Mouse (Mus musculus) Patski (cell line): ENCODE measurements at regions not wholly inside any gene's neighbourhood (a gene's known extent, or its start where the extent isn't known, plus 50 kb on each side); places are given as distances from the start of the nearest gene placed in this dataset.

Experiments
- ATAC-seq: fragments of 100-300 bp; one replicate; pipeline ENCODE4 v1.8.0; 2021
- CTCF ChIA-PET: fragments of 350-600 bp; sonication (Branson Sonifier 250); formaldehyde crosslinking; loops from one replicate; lab custom pipeline; 2022; ENCODE audit warnings: inconsistent platforms; lab: Charles Lee
- POLR2A ChIA-PET: fragments of 350-600 bp; sonication (Branson Sonifier 250); formaldehyde crosslinking; loops from one replicate; lab custom pipeline; 2022; ENCODE audit warnings: antibody characterized with exemption, inconsistent platforms; lab: Charles Lee
- DNase-seq: peaks from one replicate; pipeline ENCODE4 v3.0.0-alpha.2; 2011; ENCODE audit warnings: low read depth, low spot score
- H3K27me3 ChIP-seq: fragments of 371-371 bp; one replicate; pipeline ENCODE4 v1.5.1; 2021
- CTCF ChIP-seq: fragments of 100-300 bp; IDR thresholded peaks from one replicate; pipeline ENCODE4 v1.5.1; 2021
- in situ Hi-C: fragments of 300-500 bp; cut with MboI; formaldehyde crosslinking; loops from 3 replicates; pipeline ENCODE4 v1.11.1; 2018; ENCODE audit warnings: low pct_unique_long_range_greater_than_20kb, mixed read lengths

GRCm38 (mm10) chr8:49326980-49327379 is 483.2 kb upstream of the Tenm3 start:
- ChIA-PET POLR2A (interaction anchor here (0.6 kb wide), 1 partner anchor 966 kb away, joined by 3 read pairs; no protein-coding TSS in a partner anchor), CTCF (no interaction called here)
- no peak for TF ChIP-seq CTCF
- no peaks in the 10 kb centered on the region for H3K27me3 ChIP-seq
- in situ Hi-C loops: no loop called here
- ATAC-seq (no peak), DNase-seq (no peak)

GRCm38 (mm10) chr8:49321404-49321803 is 477.7 kb upstream of the Tenm3 start:
- POLR2A ChIA-PET: no interaction called here
- DNase-seq: no peak
- CTCF ChIA-PET: no interaction called here
- H3K27me3 ChIP-seq: no peaks in the 10 kb centered on the region
- in situ Hi-C loops: no loop called here
- TF ChIP-seq CTCF: no peak
- ATAC-seq: no peak

GRCm38 (mm10) chr8:49313483-49314278 is 469.9 kb upstream of the Tenm3 start:
- ATAC-seq (no peak), DNase-seq (no peak)
- ChIA-PET CTCF (no interaction called here), POLR2A (no interaction called here)
- no peak for TF ChIP-seq CTCF
- H3K27me3 ChIP-seq: no peaks in the 10 kb centered on the region
- in situ Hi-C loops: no loop called here

GRCm38 (mm10) chr8:49312816-49313215 is 469.1 kb upstream of the Tenm3 start:
- no peak for TF ChIP-seq CTCF
- no peaks in the 10 kb centered on the region for H3K27me3 ChIP-seq
- no peak for DNase-seq
- no peak for ATAC-seq
- ChIA-PET CTCF (no interaction called here), POLR2A (no interaction called here)
- in situ Hi-C loops: no loop called here

- no peak for ATAC-seq
- in situ Hi-C loops: no loop called here
- POLR2A ChIA-PET: no interaction called here
- H3K27me3 ChIP-seq: no peaks in the 10 kb centered on the region
- CTCF ChIA-PET: no interaction called here
- no peak for TF ChIP-seq CTCF
- DNase-seq: no peak
Observed at GRCm38 (mm10) chr8:49282401-49282800, 438.6 kb upstream of the Tenm3 start.

- CTCF ChIA-PET: no interaction called here
- ATAC-seq: no peak
- POLR2A ChIA-PET: no interaction called here
Observed at GRCm38 (mm10) chr8:49281254-49281653, 437.5 kb upstream of the Tenm3 start.

GRCm38 (mm10) chr8:49274031-49274430 is 430.3 kb upstream of the Tenm3 start:
- no peak for TF ChIP-seq CTCF
- no peak for ATAC-seq
- no peak for DNase-seq
- in situ Hi-C loops: no loop called here
- no peaks in the 10 kb centered on the region for H3K27me3 ChIP-seq
- ChIA-PET POLR2A (no interaction called here), CTCF (no interaction called here)

More at GRCm38 (mm10) chr8:49281254-49281653, 437.5 kb upstream of the Tenm3 start:
- no peak for TF ChIP-seq CTCF
- no peak for DNase-seq
- in situ Hi-C loops: no loop called here
- H3K27me3 ChIP-seq: no peaks in the 10 kb centered on the region

GRCm38 (mm10) chr8:49273109-49273508 is 429.4 kb upstream of the Tenm3 start:
- DNase-seq (no peak), ATAC-seq (no peak)
- ChIA-PET POLR2A (no interaction called here), CTCF (no interaction called here)
- TF ChIP-seq CTCF: no peak
- in situ Hi-C loops: no loop called here
- H3K27me3 ChIP-seq: peaks cover 6% of the 10 kb centered on the region

GRCm38 (mm10) chr8:49263416-49263815 is 419.7 kb upstream of the Tenm3 start:
- POLR2A ChIA-PET: no interaction called here
- in situ Hi-C loops: no loop called here
- H3K27me3 ChIP-seq: peaks cover 19% of the 10 kb centered on the region
- CTCF ChIA-PET: no interaction called here
- ATAC-seq (no peak), DNase-seq (no peak)
- no peak for TF ChIP-seq CTCF

GRCm38 (mm10) chr8:49262797-49263196 is 419.0 kb upstream of the Tenm3 start:
- in situ Hi-C loops: no loop called here
- ChIA-PET CTCF (no interaction called here), POLR2A (no interaction called here)
- no peak for DNase-seq
- no peak for ATAC-seq
- peaks cover 16% of the 10 kb centered on the region for H3K27me3 ChIP-seq
- no peak for TF ChIP-seq CTCF

GRCm38 (mm10) chr8:49255954-49256353 is 412.2 kb upstream of the Tenm3 start:
- H3K27me3 ChIP-seq: peaks cover 24% of the 10 kb centered on the region
- ATAC-seq (no peak), DNase-seq (no peak)
- CTCF ChIA-PET: interaction anchor here (1.0 kb wide), 1 partner anchor 23 kb away, joined by 3 read pairs; no protein-coding TSS in a partner anchor
- POLR2A ChIA-PET: no interaction called here
- no peak for TF ChIP-seq CTCF
- in situ Hi-C loops: no loop called here
